Mouse (Mus musculus): ENCODE measurements at regions not wholly inside any gene's neighbourhood (a gene's known extent, or its start where the extent isn't known, plus 50 kb on each side); places are given as distances from the start of the nearest gene placed in this dataset.
"Not testable (repeated sequence)": the region's sequence is repeated elsewhere in the genome, so short reads cannot be mapped to it uniquely, and the experiment has no call there.

DNA sequence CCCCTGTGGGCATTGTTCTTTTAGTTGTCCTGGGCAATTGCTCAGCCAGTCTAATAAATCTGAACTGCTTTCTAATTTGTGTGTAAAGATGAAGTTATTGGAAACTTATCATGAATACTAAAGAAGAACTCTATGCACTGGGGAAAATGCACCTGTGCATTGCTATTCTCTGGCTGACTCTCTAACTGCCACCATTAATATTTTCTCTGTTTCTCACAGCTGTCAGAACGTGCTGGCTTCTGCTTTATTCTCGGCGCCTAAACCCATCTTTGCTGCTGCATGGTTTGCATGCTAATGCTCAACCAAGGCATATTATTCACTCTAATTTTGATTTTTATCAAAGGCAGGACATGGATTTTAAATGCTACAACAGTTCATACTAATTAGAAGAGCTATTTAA lies 128.9 kb upstream of the Gm527 start:
- no peak for DNase-seq (ENCODE audit: low read depth, low spot score)

GRCm38 (mm10) chr12:64808492-64808891 lies 109.2 kb upstream of the Gm527 start:
- not testable (repeated sequence) for DNase-seq (ENCODE audit: low read depth, low spot score)

- DNase-seq (ENCODE audit: low read depth, low spot score), result no peak
Measured at GRCm38 (mm10) chr12:64810081-64810480, 107.6 kb upstream of the Gm527 start.

GRCm38 (mm10) chr12:64815871-64816270 lies 101.8 kb upstream of the Gm527 start:
- DNase-seq (ENCODE audit: low read depth, low spot score), result no peak

GRCm38 (mm10) chr12:64817056-64817810 lies 100.5 kb upstream of the Gm527 start:
- DNase-seq (ENCODE audit: low read depth, low spot score), result no peak

GRCm38 (mm10) chr12:64820722-64821121 lies 97.0 kb upstream of the Gm527 start:
- DNase-seq (ENCODE audit: low read depth, low spot score), result no peak

DNA sequence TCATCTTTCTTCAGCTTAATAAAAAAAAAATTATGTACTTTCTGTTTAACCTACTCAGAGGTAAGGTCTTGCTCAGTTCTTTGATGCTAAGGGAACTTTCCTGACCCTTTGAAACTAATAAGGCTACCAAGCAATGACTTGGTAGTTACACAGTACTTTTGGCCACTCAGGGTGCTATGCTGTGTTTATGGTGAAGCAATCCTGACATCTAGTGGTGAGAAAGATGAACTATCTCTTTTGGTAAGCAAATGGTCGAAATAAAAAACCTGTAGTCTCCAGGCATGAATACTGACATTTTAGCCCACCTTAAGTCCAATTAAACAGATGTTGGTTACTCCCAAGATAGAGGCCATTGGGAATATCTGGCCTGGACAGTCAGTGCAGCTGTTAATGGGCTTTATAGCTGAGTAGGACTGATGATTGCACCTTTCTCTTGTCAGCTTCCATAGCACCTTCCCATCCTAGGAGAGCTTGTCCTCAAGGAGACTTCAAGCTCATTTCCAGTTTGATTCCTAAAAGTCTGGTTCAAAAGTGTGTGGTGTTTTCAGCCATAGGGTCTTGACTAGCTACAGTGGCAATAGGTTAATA lies 88.0 kb upstream of the Gm527 start:
- DNase-seq (ENCODE audit: low read depth, low spot score), result peak; percentile 43

- no peak for DNase-seq (ENCODE audit: low read depth, low spot score)
Measured at GRCm38 (mm10) chr12:64832313-64833151, 85.2 kb upstream of the Gm527 start.

DNA sequence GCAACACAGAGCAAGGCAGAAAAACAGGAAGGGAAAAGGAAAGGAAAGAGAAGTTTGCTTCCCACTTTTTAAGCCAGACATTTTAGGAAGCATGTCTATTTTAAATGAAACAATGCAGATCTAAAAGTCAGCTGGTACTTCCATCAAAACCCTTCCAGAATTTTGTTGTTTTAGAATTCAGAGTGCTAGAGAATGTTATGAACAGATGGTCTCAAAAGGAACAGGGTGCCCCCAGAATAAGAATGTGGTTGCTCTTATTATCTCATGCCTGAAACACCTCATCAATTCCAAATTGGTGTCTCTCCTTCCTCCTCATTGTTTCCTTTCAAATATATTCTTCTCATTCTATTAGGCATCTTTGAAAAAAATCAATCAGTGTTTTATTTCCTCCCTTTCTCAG lies 60.0 kb upstream of the Gm527 start:
- no peak for DNase-seq (ENCODE audit: low read depth, low spot score)
